Mouse (Mus musculus) urinary bladder, adult 2 months (tissue): Measurements from ENCODE around the gene Rps6kb2. TPM values are rescaled to one million over a fixed set of nuclear protein-coding genes. Genes with fewer than 3 reads are reported as not detected.
"Not testable (repeated sequence)": the region's sequence is repeated elsewhere in the genome, so short reads cannot be mapped to it uniquely, and the experiment has no call there.

ENCODE experiments used
- DNase-seq: peaks from one replicate; pipeline ENCODE4 v3.0.0; 2022; ENCODE audit warnings: low spot score
- polyA plus RNA-seq: library from polyadenylated mRNA; depleted of rRNA; stranded (reverse); fragments of >200 nt; gene quantifications from 2 replicates; pipeline ENCODE4 v1.2.3, GENCODE M21; 2012

Gene Rps6kb2
- polyA plus RNA-seq, 1 experiment = 51.9 TPM

DNA sequence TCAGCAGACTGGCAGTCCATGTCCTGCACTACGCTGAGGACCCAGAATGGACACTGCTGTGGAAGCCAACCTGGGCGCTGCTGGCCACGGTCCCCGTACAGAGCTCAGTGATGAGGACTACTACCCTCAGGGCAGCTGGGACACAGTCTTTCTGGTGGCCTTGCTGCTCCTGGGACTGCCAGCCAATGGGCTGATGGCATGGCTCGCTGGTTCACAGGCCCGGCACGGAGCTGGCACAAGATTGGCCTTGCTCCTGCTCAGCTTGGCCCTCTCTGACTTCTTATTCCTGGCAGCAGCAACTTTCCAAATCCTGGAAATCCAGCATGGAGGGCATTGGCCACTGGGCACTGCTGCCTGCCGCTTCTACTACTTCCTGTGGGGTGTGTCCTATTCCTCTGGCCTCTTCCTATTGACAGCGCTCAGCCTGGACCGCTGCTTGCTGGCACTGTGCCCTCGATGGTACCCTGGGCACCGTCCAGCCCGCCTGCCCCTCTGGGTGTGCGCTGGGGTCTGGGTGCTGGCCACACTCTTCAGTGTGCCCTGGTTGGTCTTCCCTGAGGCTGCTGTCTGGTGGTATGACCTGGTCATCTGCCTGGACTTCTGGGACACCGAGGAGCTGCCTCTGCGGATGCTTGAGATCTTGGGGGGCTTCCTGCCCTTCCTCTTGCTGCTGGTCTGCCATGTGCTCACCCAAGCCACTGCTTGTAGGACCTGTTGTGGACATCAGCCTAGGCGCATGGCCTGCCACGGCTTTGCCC is 20.6 kb downstream of the Rps6kb2 start:
- DNase-seq = no peak

DNA sequence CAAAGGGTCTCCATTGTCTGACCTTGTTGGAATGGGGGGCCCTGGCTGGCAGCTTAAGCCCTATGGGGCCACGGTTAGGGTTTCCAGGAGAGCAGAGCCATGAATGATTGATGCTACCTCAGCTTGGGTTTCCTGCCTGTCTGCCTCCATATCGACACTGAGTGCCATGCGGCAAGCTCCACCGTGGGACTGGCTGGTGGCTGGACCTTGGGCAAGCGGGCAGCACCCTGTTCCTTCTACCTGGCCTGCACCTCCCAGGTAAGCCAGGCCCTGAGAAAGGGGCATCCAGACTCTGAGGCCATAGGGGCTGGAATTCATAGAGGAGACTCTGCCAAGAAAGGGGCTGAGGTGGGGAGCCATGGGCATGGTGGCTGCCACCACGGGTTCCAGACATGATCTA is 23.0 kb downstream of the Rps6kb2 start:
- no peak for DNase-seq

- no peak for DNase-seq
These were observed 23.7 kb downstream of the Rps6kb2 start, which contains the start of gene Gpr152 for GRCm38 (mm10) chr19:4139446-4139845. Gene Gpr152, plus strand, starts transcription at chr19:4139787.

DNA sequence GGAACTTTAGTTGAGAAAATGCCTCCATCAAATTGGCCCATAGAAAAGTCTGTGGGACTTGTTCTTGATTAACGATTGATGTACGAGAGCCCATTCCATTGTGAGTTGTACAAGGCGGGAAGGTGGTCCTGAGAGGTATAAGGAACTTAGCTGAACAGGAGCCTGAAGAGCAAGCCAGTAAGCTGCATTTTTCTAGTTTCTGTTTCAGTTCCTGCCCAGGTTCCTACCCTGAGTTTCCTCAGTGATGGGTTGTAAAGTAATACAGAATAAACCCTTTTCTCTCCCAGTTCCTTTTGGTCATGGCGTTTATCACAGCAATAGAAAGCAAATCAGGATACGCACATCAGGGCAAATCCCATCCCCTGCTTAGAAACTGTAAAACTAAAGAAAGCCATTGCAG is 25.2 kb downstream of the Rps6kb2 start:
- no peak for DNase-seq

DNA sequence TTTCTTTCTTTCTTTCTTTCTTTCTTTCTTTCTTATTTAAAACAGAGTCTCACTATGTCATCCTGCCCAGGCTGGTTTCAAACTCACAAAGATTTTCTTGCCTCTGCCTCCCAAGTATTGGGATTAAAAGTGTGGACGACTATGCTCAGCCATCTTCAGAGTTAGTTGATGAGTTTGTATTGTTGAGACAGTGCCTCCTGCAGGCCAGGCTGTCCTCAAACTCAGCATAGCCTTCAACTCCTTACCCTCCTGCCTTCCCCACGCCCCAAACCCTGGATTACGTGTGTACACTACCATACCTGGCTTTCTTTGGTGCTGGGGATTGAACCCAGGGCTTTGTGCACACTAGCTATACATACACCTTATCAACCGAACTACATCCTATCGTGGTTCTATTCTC is 26.7 kb downstream of the Rps6kb2 start:
- DNase-seq = no peak

DNA sequence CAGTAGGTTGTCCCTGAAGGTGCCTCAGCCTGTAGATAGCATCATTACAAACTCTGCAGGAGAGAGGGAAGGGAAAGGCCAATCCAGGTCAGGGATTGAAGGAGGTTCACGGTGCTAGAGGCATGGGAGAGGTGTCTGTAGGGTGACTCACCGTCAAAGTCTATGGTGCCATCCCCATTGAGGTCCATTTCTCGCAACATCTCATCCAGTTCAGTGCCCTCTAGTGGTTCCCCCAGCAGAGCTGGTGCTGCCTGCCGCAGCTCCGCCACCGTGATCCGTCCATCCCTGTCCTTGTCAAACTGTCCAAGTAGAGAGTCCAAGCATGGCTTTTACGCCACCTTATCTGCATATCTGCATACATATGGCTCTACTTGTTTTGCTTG is 27.2 kb downstream of the Rps6kb2 start:
- DNase-seq = not testable (repeated sequence)

GRCm38 (mm10) chr19:4135229-4135962 is 27.8 kb downstream of the Rps6kb2 start:
- not testable (repeated sequence) for DNase-seq

GRCm38 (mm10) chr19:4134354-4134753 is 28.8 kb downstream of the Rps6kb2 start:
- no peak for DNase-seq

DNA sequence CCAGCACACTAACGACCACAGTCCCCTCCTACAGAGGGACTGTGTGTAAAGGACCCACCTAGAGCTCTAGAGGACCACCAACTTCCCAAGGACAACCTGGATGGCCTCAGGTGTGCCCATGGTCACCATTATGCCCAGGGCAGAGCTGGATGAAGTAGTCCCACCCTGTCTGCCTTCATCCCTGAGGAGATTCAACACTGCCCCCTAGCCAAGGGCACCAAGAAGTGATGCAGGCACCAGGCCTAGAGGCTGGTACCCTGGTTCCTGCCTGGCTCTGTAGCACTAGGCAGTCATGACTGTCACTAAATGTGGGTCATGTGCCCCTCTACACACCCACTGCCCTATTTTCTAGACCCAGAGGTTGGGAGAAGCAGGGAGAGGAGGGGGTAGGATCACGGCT is 31.4 kb downstream of the Rps6kb2 start:
- no peak for DNase-seq

GRCm38 (mm10) chr19:4131075-4131474 is 32.1 kb downstream of the Rps6kb2 start:
- DNase-seq = no peak

DNA sequence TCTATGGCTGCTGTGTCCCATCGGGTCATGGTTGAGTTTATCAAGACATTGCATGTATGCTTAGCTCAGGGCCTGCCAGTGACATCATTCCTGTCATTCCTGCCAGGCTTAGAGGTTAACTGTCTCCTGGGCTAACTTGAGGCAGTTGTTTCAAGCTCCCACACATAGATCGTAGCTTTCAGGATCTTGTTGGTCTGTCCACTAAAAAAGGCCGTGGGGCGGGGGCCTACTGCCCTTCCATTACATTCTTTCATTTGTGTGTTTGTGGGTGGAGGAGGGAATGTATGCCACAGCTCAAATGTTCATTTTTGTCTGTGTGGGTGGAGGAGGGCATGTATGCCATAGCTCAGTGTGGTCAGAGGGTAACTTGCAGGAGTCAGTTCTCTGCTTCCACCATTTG is 33.0 kb downstream of the Rps6kb2 start:
- DNase-seq = no peak

- DNase-seq = no peak
These were observed 33.7 kb downstream of the Rps6kb2 start for GRCm38 (mm10) chr19:4129462-4129861.

GRCm38 (mm10) chr19:4126759-4127495 is 36.2 kb downstream of the Rps6kb2 start:
- DNase-seq = no peak

DNA sequence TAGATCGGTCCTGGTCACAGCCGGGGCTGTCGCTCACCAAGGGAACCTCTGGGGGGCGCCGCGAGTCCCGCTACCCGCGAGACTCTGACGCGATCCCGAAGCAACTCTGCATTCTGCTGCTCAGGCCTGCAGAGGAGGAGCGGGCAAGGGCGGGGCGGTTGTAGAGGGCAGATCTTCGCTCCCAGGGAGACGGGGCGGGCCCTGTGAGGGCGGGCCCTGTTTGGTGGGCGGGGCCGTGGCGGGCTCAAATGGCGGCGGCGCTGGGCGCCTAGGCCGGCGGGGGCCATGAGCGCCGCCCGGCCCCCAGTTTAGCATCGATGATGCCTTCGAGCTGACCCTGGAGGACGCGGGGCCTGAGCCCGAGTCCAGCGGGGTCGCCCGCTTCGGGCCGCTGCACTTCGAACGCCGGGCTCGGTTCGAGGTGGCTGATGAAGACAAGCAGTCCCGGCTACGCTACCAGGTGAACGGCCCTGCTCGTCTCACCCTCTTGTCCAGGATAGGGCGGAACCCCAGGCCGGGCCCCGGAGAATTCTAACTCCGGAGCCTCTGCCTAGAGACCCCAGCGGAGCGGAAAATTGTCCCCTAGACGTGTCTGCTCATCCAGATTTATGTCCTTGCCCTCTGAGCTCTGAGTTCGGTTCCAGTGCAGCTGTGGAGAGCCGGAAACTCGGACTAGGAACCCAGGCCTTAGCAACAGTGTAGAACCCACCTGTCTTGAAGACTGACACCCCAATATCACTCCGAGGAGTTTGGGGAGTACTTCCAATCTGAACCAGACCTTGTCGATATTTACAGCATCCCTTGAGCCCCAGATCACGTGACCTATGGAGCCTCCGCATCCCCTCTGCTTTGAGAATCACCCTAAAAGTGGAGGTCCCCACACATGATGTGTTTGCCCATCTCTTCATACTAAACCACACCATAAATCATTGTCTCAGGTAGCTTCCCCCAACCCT is 37.1 kb downstream of the Rps6kb2 start, which contains the start of gene Aip:
Aip (minus strand) TSS at position 118 of the 956 bp plus-strand sequence.
- DNase-seq = peak; percentile 94

DNA sequence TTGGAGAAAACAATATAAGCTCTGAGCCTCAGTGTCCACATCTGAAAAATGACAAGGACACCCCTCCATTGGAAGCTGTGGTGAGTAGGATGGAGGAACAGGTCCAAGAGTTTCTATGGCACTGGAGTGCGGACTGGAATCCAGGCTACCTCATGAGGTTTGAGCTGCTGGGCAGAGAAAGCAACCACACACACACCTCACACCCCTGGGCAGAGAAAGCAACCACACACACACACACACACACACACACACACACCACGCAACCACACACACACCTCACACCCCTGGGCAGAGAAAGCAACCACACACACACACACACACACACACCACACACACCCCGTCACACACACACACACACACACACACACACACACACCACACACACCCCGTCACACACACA is 37.9 kb downstream of the Rps6kb2 start:
- not testable (repeated sequence) for DNase-seq

DNA sequence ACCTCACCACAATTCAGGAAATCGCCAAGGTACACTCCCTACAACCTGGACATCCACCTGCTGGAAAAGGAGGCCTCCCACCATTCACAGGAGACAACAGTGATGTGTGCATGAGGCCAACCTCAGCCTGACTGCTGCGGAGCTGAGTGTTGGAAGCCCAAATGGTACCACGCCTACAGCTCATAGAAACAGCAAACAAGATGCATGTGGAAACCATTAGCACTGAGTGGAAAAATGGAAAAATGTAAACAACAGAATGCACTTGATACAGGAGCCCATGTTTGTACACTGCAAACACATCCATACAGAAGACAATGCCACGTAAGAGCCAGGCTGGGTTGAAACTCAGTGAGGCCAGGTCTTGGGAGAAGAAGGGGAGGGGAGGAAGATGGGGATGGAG is 38.7 kb downstream of the Rps6kb2 start:
- DNase-seq = no peak

DNA sequence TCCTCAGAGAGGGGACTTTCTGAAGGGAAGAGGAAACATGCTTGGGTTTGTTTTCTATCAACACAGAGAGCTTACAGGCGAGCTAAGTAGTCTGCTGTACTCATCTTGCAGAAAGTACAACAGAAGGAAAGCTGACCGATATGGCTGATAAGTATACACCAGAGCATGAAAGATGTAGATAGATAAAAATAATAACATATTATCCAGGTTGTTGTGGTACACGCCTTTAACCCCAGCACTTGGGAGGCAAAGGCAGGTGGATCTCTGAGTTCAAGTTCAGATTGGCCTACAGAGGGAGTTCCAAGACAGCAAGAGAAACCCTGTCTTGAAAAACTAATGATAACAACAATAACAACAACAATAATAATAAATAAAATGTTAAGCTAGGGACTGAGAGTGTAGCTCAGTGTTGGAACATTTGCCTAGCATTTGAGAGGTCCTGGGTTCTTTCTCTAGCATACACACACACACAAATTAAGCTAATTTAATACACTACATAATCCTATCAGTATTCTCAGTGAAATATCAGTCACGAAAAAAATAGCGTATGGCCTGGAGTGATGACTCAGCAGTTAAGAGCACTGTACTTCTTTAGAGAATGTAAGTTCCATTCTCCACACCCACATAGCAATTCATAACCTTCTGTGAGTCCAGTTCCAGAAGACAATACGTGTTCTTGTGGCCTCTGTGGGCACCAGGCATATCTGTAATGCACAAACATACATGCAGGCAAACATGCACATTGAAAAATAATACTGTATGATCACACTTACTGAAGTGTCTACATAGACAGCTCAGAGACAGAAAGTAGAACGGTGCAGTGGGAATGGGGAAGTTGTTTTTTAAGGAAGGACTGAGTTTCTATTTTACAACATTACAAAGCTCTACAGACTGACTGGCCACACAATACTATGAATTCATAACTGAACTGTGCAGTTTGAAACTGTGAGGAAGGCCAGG is 40.5 kb downstream of the Rps6kb2 start:
- DNase-seq = no peak

DNA sequence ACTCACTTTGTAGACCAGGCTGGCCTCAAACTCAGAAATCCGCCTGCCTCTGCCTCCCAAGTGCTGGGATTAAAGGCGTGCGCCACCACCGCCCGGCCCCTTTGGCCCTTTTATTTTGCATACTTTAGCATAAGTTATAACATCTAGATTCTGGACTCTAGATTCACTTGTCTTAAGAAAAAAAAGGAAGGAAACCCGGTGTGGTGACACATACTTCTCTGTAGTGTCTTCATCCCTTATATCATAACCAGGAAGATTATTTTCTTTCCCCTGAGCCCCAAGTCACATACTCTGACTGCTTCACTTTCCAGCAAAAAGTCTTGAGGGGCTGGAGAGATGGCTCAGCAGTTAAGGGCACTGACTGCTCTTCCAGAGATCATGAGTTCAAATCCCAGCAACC is 41.3 kb downstream of the Rps6kb2 start:
- DNase-seq = not testable (repeated sequence)

- peak; percentile 90 for DNase-seq
These were observed 41.9 kb downstream of the Rps6kb2 start for GRCm38 (mm10) chr19:4121097-4121805.
